Mouse (Mus musculus) neural tube, embryonic 11.5 days (tissue): ENCODE measurements around the gene Gucd1. TPM values are rescaled to one million over a fixed set of nuclear protein-coding genes. Genes with fewer than 3 reads are reported as not detected.
"Not testable (repeated sequence)": the region's sequence is repeated elsewhere in the genome, so short reads cannot be mapped to it uniquely, and the experiment has no call there.

Experiments
- ATAC-seq: fragments of 200-750 bp; cut with Nextera tagmentation; 2 replicates; pipeline ENCODE4 v1.8.0; 2017; ENCODE audit warnings: moderate number of reproducible peaks, mild to moderate bottlenecking, moderate TSS enrichment, moderate library complexity; ENCODE audit not compliant: insufficient read depth, low FRiP score, low TSS enrichment
- DNase-seq: peaks from one replicate; pipeline ENCODE4 v3.0.0-alpha.2; 2015; ENCODE audit warnings: low spot score
- H3K27ac ChIP-seq: fragments of 300-500 bp; sonication (generic); 2 replicates; pipeline ENCODE4 v1.5.1; 2014; ENCODE audit warnings: low read depth, mild to moderate bottlenecking, low read length
- H3K27me3 ChIP-seq: fragments of 300-500 bp; sonication (generic); 2 replicates; pipeline ENCODE4 v1.6.1; 2014; ENCODE audit warnings: mild to moderate bottlenecking, low read length, mixed read lengths; ENCODE audit not compliant: control insufficient read depth, insufficient read depth
- H3K36me3 ChIP-seq: fragments of 300-500 bp; sonication (generic); 2 replicates; pipeline ENCODE4 v1.6.1; 2014; ENCODE audit warnings: mild to moderate bottlenecking, low read length, moderate library complexity, mixed read lengths; ENCODE audit not compliant: control insufficient read depth, insufficient read depth
- H3K4me1 ChIP-seq: fragments of 300-500 bp; sonication (generic); 2 replicates; pipeline ENCODE4 v1.6.1; 2014; ENCODE audit warnings: low read length, mixed read lengths; ENCODE audit not compliant: control insufficient read depth, insufficient read depth
- H3K4me2 ChIP-seq: fragments of 300-500 bp; sonication (generic); 2 replicates; pipeline ENCODE4 v1.6.1; 2014; ENCODE audit warnings: low read depth, mild to moderate bottlenecking, moderate library complexity
- H3K4me3 ChIP-seq: fragments of 300-500 bp; sonication (generic); 2 replicates; pipeline ENCODE4 v1.5.1; 2014; ENCODE audit warnings: low read depth, low read length
- H3K9ac ChIP-seq: fragments of 300-500 bp; sonication (generic); 2 replicates; pipeline ENCODE4 v1.6.1; 2014; ENCODE audit warnings: mild to moderate bottlenecking, low read length
- H3K9me3 ChIP-seq: fragments of 300-500 bp; sonication (generic); 2 replicates; pipeline ENCODE4 v1.6.1; 2016; ENCODE audit warnings: low read length; ENCODE audit not compliant: control insufficient read depth
- WGBS: fragments of 180-500 bp; shearing (Covaris S2); extraction: QIAGEN DNeasy Blood & Tissue Kit; methylation state at CpG from one replicate; pipeline ENCODE4 v1.1.7; 2014; 5-methylcytosine and 5-hydroxymethylcytosine counted together
- polyA plus RNA-seq: library from polyadenylated mRNA; unstranded; fragments of >200 nt; fragmentation: Nextera tagmentation; extraction: Ambion mirVana; gene quantifications from 2 replicates; pipeline ENCODE4 v1.2.1, GENCODE M21; 2014

The Gucd1 gene
- polyA plus RNA-seq, 1 experiment from 2014 or later: 33.2 TPM

DNA sequence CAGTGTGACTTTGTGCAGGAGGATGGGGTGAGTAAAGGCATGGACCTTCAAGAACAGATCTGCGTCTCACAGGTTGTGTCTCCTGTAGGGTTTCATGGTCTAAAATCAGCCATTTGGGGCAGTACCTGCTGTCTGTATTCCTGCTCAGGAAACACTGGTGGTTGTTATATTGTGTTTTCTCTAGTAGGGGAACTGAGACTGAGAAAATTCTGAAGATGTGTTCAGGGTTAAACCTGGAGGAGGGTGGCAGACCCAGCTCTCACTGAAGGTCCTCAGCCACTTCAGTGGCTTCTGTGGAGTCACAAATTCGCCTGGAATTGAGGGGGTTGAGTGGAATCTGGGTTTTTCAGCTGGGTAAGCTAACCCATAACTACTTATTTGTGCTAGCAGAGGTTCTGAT, 12.6 kb upstream of the Gucd1 start:
- no peak for ATAC-seq
- H3K36me3 ChIP-seq: peaks cover 15% of the 10 kb centered on the region; the same call in 1 of the 2 replicates
- H3K4me3 ChIP-seq: no peak overlapping the region
- DNase-seq: no peak
- H3K9me3 ChIP-seq: no peaks in the 10 kb centered on the region
- WGBS: 91% methylated on average over 2 of the region's 2 CpGs
- no peak overlapping the region for H3K4me2 ChIP-seq
- no peak overlapping the region for H3K9ac ChIP-seq
- H3K27me3 ChIP-seq: no peaks in the 10 kb centered on the region
- no peak overlapping the region for H3K27ac ChIP-seq
- no peaks in the 10 kb centered on the region for H3K4me1 ChIP-seq

DNA sequence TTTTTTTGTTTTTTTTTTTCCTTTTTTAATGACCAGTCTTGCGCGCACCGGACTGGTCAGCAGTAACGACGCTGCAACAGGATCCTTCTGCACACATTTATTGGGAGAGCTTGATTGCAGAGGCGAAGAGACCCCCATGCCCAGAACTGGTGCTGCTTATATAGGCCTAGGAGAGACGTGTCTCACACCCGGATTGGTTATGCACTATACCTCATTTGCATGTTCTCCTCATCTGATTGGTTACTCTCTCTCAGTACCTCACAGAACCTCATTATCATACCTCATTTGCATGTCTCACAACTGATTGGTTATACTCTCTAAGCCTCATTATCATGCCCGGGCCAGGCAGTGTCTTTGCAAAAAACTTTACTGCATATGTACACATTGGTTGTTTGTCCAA, 7.7 kb upstream of the Gucd1 start:
- H3K36me3 ChIP-seq: peaks cover 10% of the 10 kb centered on the region
- WGBS: 95% methylated on average over 9 of the region's 9 CpGs
- not testable (repeated sequence) for DNase-seq, ATAC-seq, H3K4me3 ChIP-seq, H3K9me3 ChIP-seq, H3K9ac ChIP-seq, H3K27me3 ChIP-seq, H3K27ac ChIP-seq, H3K4me2 ChIP-seq, H3K4me1 ChIP-seq

- DNase-seq (no peak), ATAC-seq (no peak)
- Histone ChIP-seq H3K4me1 (peaks cover 10% of the 10 kb centered on the region), H3K4me2 (no peak overlapping the region), H3K27ac (no peak overlapping the region), H3K9me3 (no peaks in the 10 kb centered on the region), H3K27me3 (no peaks in the 10 kb centered on the region), H3K9ac (no peak overlapping the region), H3K36me3 (peaks cover 10% of the 10 kb centered on the region), H3K4me3 (no peak overlapping the region)
- WGBS: 94% methylated on average over 4 of the region's 4 CpGs
Measured at GRCm38 (mm10) chr10:75521643-75522042, 3.9 kb upstream of the Gucd1 start.

DNA sequence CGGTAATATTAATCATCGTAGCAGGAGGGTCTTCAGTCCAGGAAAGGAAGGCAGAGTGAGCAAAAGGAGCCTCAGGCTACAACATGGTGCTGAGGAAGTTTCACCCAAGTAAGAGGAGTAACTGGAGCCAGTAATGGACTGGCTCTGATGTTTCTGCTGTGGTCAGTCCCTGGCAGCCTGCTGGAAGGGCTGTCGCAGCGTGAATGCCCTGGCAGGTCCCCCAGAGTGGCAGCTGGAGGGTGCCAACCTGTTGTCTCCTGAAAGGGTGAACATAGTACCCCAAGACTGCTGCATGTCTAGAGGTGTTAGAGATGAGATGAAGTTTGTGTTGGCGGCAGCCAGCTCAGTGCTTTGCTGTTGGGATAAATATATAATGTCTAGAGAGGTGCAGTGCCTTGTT, 2.8 kb upstream of the Gucd1 start:
- 91% methylated on average over 5 of the region's 5 CpGs for WGBS
- H3K27me3 ChIP-seq: no peaks in the 10 kb centered on the region
- no peaks in the 10 kb centered on the region for H3K9me3 ChIP-seq
- no peak overlapping the region for H3K9ac ChIP-seq
- no peak for ATAC-seq
- no peak overlapping the region for H3K4me3 ChIP-seq
- H3K27ac ChIP-seq: no peak overlapping the region
- no peak for DNase-seq
- H3K4me2 ChIP-seq: no peak overlapping the region
- H3K4me1 ChIP-seq: peaks cover 18% of the 10 kb centered on the region
- H3K36me3 ChIP-seq: peaks cover 7% of the 10 kb centered on the region

DNA sequence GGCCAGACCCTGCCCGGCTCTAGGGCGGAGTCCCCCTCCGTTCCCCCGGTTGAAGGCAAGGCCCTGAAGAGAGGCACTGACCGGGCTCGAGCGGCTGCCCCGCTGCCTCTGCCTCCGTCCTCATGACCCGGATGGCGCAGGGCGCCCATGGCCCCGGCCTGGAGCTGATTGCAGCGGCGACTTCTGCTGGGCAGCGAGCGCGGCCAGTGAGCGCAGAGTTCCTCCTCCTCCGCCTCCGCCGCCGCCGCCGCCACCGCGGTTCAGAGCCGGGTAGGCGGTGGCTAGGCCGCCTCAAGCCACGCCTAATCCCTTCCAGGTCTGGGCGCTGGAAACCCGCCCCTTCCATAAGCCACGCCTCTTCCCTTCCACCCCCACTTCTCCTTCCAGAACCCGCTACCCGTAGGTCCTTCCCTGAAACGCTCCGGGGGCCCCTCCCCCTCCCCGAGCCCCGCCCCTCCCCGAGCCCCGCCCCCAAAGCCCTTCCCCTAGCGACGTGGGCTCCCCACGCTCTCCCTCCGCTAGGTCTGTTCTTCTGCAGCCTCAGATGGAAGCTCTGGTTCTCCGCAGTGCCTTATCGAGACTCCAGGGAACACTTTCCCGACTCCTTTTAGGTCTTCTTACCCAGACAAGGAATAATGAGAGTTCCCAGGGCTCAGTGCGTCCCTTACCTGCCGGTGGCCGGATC, 557 bp downstream of the Gucd1 start, which contains the start of gene Snrpd3:
TSS of gene Snrpd3 (plus strand) at position 479 of the 685 bp plus-strand sequence.
- peak; percentile 96 for DNase-seq
- under 1% methylated on average over 40 of the region's 52 CpGs for WGBS
- peak within 1 kb of the TSS; percentile 89 for H3K4me3 ChIP-seq

DNA sequence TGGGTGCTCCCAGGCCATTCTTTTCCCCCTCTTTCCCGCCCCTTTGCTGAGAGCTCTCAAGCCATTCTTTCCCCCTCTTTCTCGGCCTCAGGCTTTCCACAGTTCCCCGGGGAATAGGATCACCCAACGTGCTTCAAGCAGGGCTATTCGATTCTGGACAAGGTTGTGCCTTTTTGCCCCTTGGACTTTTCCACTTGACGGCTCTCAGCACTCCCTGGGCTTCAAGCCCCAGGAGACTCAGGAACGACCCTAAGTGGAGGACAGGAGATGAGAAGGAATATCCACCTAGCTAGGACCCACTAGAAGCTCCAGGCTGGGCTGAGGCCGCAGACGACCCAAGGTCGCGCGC, 1.1 kb downstream of the Gucd1 start:
- 1% methylated on average over 12 of the region's 12 CpGs for WGBS
- no peak; the same call in 1 of the 2 replicates for ATAC-seq
- no peaks in the 10 kb centered on the region for H3K27me3 ChIP-seq

More for the DNA sequence above, 557 bp downstream of the Gucd1 start, which contains the start of gene Snrpd3:
- Histone ChIP-seq H3K9ac (peak within 1 kb of the TSS; percentile 86), H3K4me2 (peak within 1 kb of the TSS; percentile 92), H3K9me3 (no peaks in the 10 kb centered on the region), H3K4me1 (peaks cover 18% of the 10 kb centered on the region), H3K36me3 (peaks cover 4% of the 10 kb centered on the region), H3K27me3 (no peaks in the 10 kb centered on the region), H3K27ac (peak within 1 kb of the TSS; percentile 94)
- ATAC-seq: peak; percentile 93

GRCm38 (mm10) chr10:75516038-75516723, 1.6 kb downstream of the Gucd1 start:
- H3K4me2 ChIP-seq: peak overlapping the region; percentile 92
- no peaks in the 10 kb centered on the region for H3K27me3 ChIP-seq
- ATAC-seq (no peak), DNase-seq (no peak)
- 0 out of 2 replicates have a peak overlapping the region, but pooled peaks have one; percentile 65 for H3K27ac ChIP-seq
- H3K9me3 ChIP-seq: no peaks in the 10 kb centered on the region
- peaks cover 18% of the 10 kb centered on the region for H3K4me1 ChIP-seq
- WGBS: 27% methylated on average over 8 of the region's 8 CpGs
- H3K9ac ChIP-seq: peak overlapping the region; percentile 60
- peak overlapping the region; percentile 89 for H3K4me3 ChIP-seq
- peaks cover 6% of the 10 kb centered on the region for H3K36me3 ChIP-seq

More for the DNA sequence above, 1.1 kb downstream of the Gucd1 start:
- peak overlapping the region; percentile 60 for H3K9ac ChIP-seq
- peak overlapping the region; percentile 89 for H3K4me3 ChIP-seq
- H3K4me1 ChIP-seq: peaks cover 18% of the 10 kb centered on the region
- peak overlapping the region; percentile 65; the same call in 1 of the 2 replicates for H3K27ac ChIP-seq
- peaks cover 6% of the 10 kb centered on the region for H3K36me3 ChIP-seq
- H3K9me3 ChIP-seq: no peaks in the 10 kb centered on the region
- H3K4me2 ChIP-seq: peak overlapping the region; percentile 92
- DNase-seq: no peak

DNA sequence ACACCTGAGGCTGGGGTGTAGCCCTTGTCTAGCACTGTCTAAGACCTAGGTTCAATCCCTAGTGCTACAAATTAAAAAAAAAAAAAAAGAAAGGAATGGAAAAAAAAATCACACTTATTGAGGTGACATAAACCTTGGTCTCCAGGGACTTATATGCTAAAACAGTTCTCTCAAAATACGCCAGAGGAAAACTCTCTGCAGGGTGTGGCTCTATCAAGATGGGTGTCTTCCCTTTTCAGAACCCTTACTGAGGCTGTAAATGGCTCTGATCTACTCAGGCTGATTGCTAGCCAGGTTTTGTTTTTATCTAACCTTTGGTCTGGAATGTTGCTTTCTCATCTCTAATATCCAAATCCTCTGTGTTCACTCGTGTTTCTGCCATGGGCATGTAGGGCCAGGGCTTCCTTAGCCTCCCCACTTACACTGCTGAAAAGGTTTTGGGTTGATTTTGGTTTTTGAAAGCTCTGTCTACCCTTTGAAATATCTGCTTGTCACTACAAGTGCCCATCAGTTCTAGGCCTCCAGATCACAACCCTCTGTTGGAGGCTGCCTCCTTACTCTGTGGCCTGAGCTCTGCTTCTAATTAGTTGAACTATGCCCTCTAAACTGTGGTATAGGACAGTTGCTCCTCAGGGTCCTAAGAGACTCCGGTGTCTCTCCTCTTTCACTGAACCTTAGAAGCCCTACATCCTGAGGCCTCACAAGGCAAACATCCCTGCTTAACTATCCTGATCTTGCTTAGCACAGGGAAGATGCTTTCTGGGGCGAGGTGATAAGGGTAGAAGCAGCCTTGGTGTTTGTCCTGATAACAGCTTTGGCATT, 2.3 kb downstream of the Gucd1 start:
- no peak for DNase-seq
- 71% methylated on average over 4 of the region's 4 CpGs for WGBS

More for the DNA sequence above, 2.3 kb downstream of the Gucd1 start:
- peaks cover 3% of the 10 kb centered on the region; the same call in 1 of the 2 replicates for H3K36me3 ChIP-seq
- 0 out of 2 replicates have a peak overlapping the region, but pooled peaks have one; percentile 60 for H3K9ac ChIP-seq
- H3K27ac ChIP-seq: no peak overlapping the region
- H3K4me1 ChIP-seq: peaks cover 18% of the 10 kb centered on the region
- ATAC-seq: no peak
- peak overlapping the region; percentile 89; the same call in 1 of the 2 replicates for H3K4me3 ChIP-seq
- H3K27me3 ChIP-seq: no peaks in the 10 kb centered on the region
- H3K9me3 ChIP-seq: no peaks in the 10 kb centered on the region
- H3K4me2 ChIP-seq: peak overlapping the region; percentile 92; the same call in 1 of the 2 replicates
